Mouse (Mus musculus) heart, adult 2 months (tissue): ENCODE measurements at regions not wholly inside any gene's neighbourhood (a gene's known extent, or its start where the extent isn't known, plus 50 kb on each side); places are given as distances from the start of the nearest gene placed in this dataset.

Experiments used
- CTCF ChIP-seq: fragments of 200-600 bp; IDR thresholded peaks from 2 replicates; pipeline ENCODE4 v1.8.1; 2022; ENCODE audit warnings: antibody characterized with exemption, mild to moderate bottlenecking, moderate library complexity
- POLR2A ChIP-seq: fragments of 200-500 bp; IDR thresholded peaks from 2 replicates; pipeline ENCODE4 v1.6.1; 2011; ENCODE audit warnings: mild to moderate bottlenecking, low read depth, low read length, control low read depth; ENCODE audit not compliant: insufficient read depth

- TF ChIP-seq POLR2A (no peak), CTCF (no peak)
Observed at GRCm38 (mm10) chr4:83988314-83988713, 463.0 kb downstream of the Ccdc171 start.
